Mouse (Mus musculus): Measurements from ENCODE around the gene Gba2. TPM values are rescaled to one million over a fixed set of nuclear protein-coding genes. Genes with fewer than 3 reads are reported as not detected.

The Gba2 gene
- 32.0 and 34.7 TPM in 2 replicates for polyA plus RNA-seq (2016; fragmentation: Nextera tagmentation; extraction: Ambion mirVana)

DNA sequence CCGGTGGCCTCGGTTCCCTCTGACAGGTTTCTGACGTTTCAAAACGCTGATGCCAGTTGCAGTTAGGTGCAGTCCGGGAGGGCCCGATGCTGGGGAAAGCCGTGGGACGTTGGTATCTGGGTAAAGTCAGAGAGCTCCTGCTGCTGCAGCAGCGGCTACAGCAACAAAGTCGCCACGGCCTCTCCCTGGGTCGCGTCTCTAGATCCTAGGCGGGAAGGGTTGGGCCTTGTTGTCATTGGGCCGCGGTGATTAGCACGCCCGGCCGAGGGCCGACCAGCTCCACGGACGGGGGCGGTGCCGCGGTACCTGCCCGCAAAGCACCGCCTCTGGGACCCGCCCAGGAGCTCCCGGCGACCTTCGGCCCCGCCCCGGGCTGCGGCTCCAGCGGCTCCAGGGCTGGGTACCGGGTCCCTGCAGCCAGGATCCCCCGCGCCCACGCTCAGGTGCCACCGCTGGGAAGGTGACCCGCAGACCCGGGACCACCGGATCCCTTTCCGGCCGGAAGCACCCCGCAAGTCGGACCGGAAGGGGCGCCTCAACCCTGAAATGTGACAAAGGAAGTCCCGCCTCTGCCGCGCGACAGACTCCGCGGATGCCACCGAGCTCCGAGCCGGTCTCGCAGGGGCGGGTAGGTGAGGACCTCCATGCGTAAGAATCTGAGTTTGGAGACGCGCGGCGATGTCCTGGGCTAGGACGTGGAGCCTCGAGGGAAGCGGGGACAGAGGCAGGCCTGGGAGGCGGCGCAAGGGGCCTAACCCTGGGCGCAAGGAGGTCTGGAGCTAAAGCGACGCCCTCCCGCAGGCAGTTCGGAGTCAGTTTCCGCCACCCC, at the start of gene Gba2, which contains the start of gene Rgp1:
Gba2 (minus strand) TSS at position 498 of the 829 bp plus-strand sequence.
Rgp1 (plus strand) TSS at position 340 of the 829 bp plus-strand sequence.
- WGBS = under 1% methylated on average over 75 of the region's 76 CpGs

GRCm38 (mm10) chr4:43620146-43620778, 41.6 kb upstream of the Gba2 start:
- Histone ChIP-seq H3K27me3 (peaks cover 3% of the 10 kb centered on the region; the same call in 1 of the 2 replicates), H3K36me3 (no peaks in the 10 kb centered on the region), H3K27ac (no peak overlapping the region), H3K9me3 (peaks cover 13% of the 10 kb centered on the region), H3K4me2 (no peak overlapping the region), H3K4me3 (replicated peaks) (no peak overlapping the region), H3K4me1 (replicated peaks) (no peaks in the 10 kb centered on the region), H3K9ac (replicated peaks) (no peak overlapping the region)
- WGBS = 72% methylated on average over 4 of the region's 4 CpGs
- no peak for ATAC-seq (ENCODE audit: insufficient number of reproducible peaks, insufficient read depth, low FRiP score, low TSS enrichment, low read depth)

More for the DNA sequence above, at the start of gene Gba2, which contains the start of gene Rgp1:
- H3K4me3 ChIP-seq (replicated peaks) = peak within 1 kb of the TSS; percentile 69
- peak within 1 kb of the TSS; percentile 90 for H3K27ac ChIP-seq
- no peaks in the 10 kb centered on the region for H3K27me3 ChIP-seq
- H3K9ac ChIP-seq (replicated peaks) = peak within 1 kb of the TSS; percentile 79
- no peaks in the 10 kb centered on the region for H3K9me3 ChIP-seq
- peak within 1 kb of the TSS; percentile 95 for H3K4me2 ChIP-seq
- ATAC-seq (ENCODE audit: insufficient number of reproducible peaks, insufficient read depth, low FRiP score, low TSS enrichment, low read depth) = peak; percentile 83
- H3K36me3 ChIP-seq = peaks cover 46% of the 10 kb centered on the region
- H3K4me1 ChIP-seq (replicated peaks) = peaks cover 36% of the 10 kb centered on the region

DNA sequence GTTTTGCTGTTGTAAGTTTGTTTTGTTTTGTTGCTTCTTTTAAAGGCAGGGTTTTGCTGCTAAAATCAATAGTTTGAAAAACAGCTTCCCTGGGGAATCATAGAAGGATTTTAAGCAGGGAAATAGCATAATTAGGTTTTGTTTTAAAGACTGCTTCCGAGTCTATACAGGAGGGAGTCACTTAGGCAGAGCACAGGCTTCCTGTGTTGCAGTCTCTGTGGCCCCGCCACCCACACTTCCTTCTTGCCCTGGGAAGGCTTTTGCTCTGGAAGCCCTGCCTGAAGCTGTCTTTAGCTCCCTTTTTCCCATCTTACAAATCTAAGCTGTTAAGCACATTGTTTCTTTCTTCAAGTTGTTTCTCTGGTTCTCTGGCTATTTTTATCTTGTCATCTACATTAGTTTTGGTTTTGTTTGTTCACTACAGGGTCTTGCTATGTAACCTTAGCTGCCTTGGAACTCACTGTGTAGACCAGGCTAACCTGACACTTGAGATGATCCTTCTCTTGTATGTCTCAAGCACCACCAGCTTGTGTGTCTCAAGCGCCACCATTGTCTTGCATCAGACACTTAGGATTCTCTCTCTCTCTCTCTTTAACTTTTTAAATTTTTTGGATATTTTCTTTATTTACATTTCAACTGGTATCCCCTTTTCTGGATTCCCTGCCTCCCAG, 34.5 kb upstream of the Gba2 start:
- H3K9me3 ChIP-seq = no peaks in the 10 kb centered on the region
- no peak for ATAC-seq (ENCODE audit: insufficient number of reproducible peaks, insufficient read depth, low FRiP score, low TSS enrichment, low read depth)
- H3K27me3 ChIP-seq = no peaks in the 10 kb centered on the region
- H3K4me3 ChIP-seq (replicated peaks) = no peak overlapping the region
- no peaks in the 10 kb centered on the region for H3K36me3 ChIP-seq
- no peak overlapping the region for H3K9ac ChIP-seq (replicated peaks)
- no peak overlapping the region for H3K4me2 ChIP-seq
- H3K4me1 ChIP-seq (replicated peaks) = no peaks in the 10 kb centered on the region
- no peak overlapping the region for H3K27ac ChIP-seq
- 55% methylated on average over 3 of the region's 3 CpGs for WGBS

GRCm38 (mm10) chr4:43612534-43612933, 33.9 kb upstream of the Gba2 start:
- no peaks in the 10 kb centered on the region for H3K9me3 ChIP-seq
- H3K9ac ChIP-seq (replicated peaks) = no peak overlapping the region
- H3K27me3 ChIP-seq = no peaks in the 10 kb centered on the region
- no peak for ATAC-seq (ENCODE audit: insufficient number of reproducible peaks, insufficient read depth, low FRiP score, low TSS enrichment, low read depth)
- no peak overlapping the region for H3K4me2 ChIP-seq
- H3K4me1 ChIP-seq (replicated peaks) = no peaks in the 10 kb centered on the region
- H3K4me3 ChIP-seq (replicated peaks) = no peak overlapping the region
- H3K27ac ChIP-seq = no peak overlapping the region
- H3K36me3 ChIP-seq = no peaks in the 10 kb centered on the region
- 76% methylated on average over 10 of the region's 10 CpGs for WGBS

DNA sequence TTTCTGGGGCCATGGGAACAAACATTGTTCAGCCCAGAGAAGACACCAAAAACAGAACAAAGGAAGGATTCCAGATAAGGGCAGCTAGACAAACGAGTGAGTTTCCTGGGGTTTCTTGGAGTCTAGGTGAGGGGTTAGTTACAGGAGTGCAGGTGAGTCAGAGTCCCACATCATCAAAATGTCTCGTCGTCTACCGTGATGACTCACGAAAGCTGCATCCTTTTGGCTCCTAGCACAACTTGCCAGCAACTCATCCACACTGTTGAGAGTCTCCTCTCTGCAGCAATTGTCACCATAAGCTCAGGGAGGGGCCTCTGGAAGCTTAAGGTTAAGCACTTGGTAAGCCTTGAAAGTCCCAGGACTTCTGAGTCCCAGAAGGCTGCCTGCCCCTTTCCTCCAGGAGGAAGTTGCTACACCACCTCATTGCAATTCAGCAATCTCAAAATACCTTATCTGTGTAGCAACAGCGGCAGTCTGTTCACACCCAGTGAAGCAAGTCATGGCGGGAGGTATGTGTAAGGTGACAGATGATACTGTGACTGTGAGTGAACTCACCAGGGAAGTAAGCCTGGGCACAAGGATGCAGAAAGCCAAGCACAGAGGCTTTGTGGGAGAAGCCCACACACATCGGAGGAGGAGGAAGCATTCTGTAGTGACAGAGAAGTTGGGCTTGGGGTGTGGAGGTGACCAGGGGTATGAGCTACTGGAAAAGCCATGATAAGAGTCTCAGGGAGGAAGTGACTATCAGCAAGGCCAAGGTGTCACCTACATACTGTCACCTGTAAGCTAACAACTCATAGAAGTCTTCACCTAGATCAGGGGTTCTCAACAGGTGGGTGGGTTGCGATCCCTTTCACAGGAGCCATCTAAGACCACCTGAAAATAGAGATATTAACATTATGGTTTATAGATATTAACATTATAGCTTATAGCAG, 26.3 kb upstream of the Gba2 start:
- 73% methylated on average over 9 of the region's 9 CpGs for WGBS
- no peak for ATAC-seq (ENCODE audit: insufficient number of reproducible peaks, insufficient read depth, low FRiP score, low TSS enrichment, low read depth)
- no peaks in the 10 kb centered on the region for H3K27me3 ChIP-seq

DNA sequence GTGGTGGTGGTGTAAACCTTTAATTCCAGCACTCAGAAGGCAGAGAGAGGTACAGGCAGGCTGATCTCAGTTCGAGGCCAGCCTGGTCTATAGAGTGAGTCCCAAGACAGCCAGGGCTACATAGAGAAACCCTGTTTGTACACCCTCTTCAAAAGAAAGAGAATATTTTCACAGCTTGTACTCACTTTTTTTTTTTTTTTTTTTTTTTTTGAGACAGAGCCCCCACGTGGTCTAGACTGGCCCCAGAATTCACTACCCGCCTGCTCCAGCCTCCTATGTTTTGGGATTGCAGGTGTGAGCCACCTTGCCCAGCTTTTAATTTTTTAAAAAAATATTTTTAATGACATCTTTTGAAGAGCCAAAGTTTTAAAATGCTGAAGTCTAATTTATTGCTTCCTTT, 25.4 kb upstream of the Gba2 start:
- WGBS = 68% methylated on average over 3 of the region's 3 CpGs

More for the DNA sequence above, 26.3 kb upstream of the Gba2 start:
- no peak overlapping the region for H3K4me2 ChIP-seq
- no peaks in the 10 kb centered on the region for H3K4me1 ChIP-seq (replicated peaks)
- H3K36me3 ChIP-seq = no peaks in the 10 kb centered on the region
- H3K27ac ChIP-seq = no peak overlapping the region
- no peak overlapping the region for H3K4me3 ChIP-seq (replicated peaks)
- no peak overlapping the region for H3K9ac ChIP-seq (replicated peaks)
- H3K9me3 ChIP-seq = no peaks in the 10 kb centered on the region

DNA sequence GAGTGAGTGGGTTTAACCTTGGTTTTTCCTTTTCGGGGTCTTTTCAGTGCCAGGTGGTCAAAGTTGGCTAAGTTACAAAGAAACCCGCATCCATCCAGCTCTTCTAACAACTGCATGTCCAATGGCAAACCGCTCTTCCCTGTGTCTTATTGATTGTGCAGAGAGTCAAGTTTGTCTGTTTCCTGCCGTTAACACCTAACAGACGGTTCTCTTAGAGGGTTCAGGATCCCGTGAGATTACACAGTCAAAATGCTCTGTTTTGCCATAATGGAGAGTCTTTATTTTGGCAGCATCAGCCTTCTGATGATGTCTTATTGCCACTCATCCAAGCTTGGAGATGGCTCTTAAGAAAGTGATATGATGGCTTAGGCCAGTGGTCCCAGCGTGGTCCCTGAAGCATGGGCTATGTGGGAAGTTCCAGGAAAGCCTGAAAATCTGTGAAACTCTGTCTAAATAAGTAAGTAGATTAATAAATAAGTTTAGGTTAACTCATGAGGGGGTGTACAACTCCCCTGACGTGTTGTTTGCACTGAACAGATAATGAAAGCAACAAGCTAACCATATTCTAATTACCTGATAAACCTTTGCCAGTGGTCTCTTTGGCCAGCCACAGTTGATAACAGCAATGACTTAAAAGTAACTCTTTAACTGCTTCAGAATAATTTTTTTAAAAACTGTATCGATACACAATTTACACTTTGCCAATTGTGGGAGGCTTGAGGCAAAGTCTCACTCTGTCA, 21.7 kb upstream of the Gba2 start:
- Histone ChIP-seq H3K4me3 (replicated peaks) (no peak overlapping the region), H3K9ac (replicated peaks) (no peak overlapping the region), H3K4me1 (replicated peaks) (no peaks in the 10 kb centered on the region), H3K27ac (no peak overlapping the region), H3K4me2 (no peak overlapping the region), H3K27me3 (no peaks in the 10 kb centered on the region), H3K36me3 (no peaks in the 10 kb centered on the region), H3K9me3 (no peaks in the 10 kb centered on the region)
- no peak for ATAC-seq (ENCODE audit: insufficient number of reproducible peaks, insufficient read depth, low FRiP score, low TSS enrichment, low read depth)
- WGBS = 80% methylated on average over 9 of the region's 9 CpGs

More for the DNA sequence above, 25.4 kb upstream of the Gba2 start:
- H3K27me3 ChIP-seq = no peaks in the 10 kb centered on the region
- no peak overlapping the region for H3K4me3 ChIP-seq (replicated peaks)
- no peak overlapping the region for H3K27ac ChIP-seq
- H3K4me1 ChIP-seq (replicated peaks) = no peaks in the 10 kb centered on the region
- no peaks in the 10 kb centered on the region for H3K36me3 ChIP-seq
- H3K9me3 ChIP-seq = no peaks in the 10 kb centered on the region
- ATAC-seq (ENCODE audit: insufficient number of reproducible peaks, insufficient read depth, low FRiP score, low TSS enrichment, low read depth) = no peak
- H3K9ac ChIP-seq (replicated peaks) = no peak overlapping the region
- no peak overlapping the region for H3K4me2 ChIP-seq

DNA sequence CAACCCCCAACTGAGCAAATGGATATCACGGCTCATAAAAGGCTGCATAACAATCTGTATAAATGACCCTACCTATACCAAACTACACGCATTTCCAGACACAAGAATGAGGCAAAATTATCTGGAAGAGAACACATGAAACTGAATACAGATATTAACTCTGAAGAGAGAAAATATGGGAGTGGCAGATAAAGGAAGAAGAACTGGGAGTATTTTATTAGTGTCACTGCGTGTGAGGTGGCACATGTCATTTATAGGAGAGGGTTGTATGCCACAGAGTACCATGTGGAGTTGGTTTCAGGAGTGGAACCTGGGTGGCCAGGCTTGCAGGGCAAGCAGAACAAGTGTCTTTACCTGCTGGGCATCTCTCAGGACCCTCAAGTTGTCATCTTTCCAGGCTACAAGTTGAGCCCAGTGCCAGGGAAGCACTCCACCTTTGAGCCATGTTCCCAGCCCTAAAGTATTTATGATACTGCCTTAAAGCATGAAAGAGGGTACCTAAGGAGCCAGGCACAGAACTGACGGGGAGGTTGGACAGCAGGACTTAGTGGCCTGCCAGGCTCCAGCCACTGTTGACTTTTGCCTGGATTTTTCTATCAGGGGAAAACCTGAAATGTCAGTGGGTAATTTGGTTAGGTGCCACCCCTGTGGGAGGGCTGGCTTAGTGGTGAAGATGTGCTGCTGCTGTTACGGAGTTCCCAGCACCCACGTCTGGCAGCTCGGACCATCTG, 20.1 kb upstream of the Gba2 start:
- Histone ChIP-seq H3K9ac (replicated peaks) (no peak overlapping the region), H3K27ac (no peak overlapping the region), H3K36me3 (no peaks in the 10 kb centered on the region), H3K4me1 (replicated peaks) (no peaks in the 10 kb centered on the region; the same call in 1 of the 2 replicates), H3K9me3 (no peaks in the 10 kb centered on the region), H3K4me2 (no peak overlapping the region), H3K4me3 (replicated peaks) (no peak overlapping the region), H3K27me3 (no peaks in the 10 kb centered on the region)
- no peak for ATAC-seq (ENCODE audit: insufficient number of reproducible peaks, insufficient read depth, low FRiP score, low TSS enrichment, low read depth)
- 79% methylated on average over 7 of the region's 7 CpGs for WGBS

DNA sequence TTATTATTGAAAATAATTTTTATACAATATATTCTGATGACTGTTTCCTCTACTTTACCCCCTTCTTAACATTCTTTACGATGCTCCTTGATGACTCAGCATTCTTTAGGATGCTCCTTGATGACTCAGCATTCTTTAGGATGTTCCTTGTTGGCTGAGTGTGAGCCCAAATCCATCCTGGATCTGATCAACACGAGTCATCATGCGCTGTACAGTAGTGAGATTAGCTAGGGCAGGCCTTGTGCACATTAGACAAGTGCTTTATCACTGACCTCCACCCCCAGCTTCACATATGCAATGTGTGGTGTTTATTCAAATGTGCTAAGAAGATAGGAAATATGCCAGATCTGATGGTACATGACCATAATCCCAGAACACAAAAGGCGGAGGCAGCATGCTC, 19.5 kb upstream of the Gba2 start:
- H3K36me3 ChIP-seq = no peaks in the 10 kb centered on the region
- no peak overlapping the region for H3K4me2 ChIP-seq
- H3K4me3 ChIP-seq (replicated peaks) = no peak overlapping the region
- WGBS = 87% methylated on average over 4 of the region's 4 CpGs
- no peak overlapping the region for H3K9ac ChIP-seq (replicated peaks)
- H3K9me3 ChIP-seq = no peaks in the 10 kb centered on the region
- H3K4me1 ChIP-seq (replicated peaks) = peaks cover 4% of the 10 kb centered on the region; the same call in 1 of the 2 replicates
- H3K27me3 ChIP-seq = no peaks in the 10 kb centered on the region
- ATAC-seq (ENCODE audit: insufficient number of reproducible peaks, insufficient read depth, low FRiP score, low TSS enrichment, low read depth) = no peak
- no peak overlapping the region for H3K27ac ChIP-seq
